Mouse (Mus musculus): ENCODE data around the gene Olfr557. TPM values are rescaled to one million over a fixed set of nuclear protein-coding genes. Genes with fewer than 3 reads are reported as not detected.

The Olfr557 gene
- polyA plus RNA-seq, 1 experiment = not detected

DNA sequence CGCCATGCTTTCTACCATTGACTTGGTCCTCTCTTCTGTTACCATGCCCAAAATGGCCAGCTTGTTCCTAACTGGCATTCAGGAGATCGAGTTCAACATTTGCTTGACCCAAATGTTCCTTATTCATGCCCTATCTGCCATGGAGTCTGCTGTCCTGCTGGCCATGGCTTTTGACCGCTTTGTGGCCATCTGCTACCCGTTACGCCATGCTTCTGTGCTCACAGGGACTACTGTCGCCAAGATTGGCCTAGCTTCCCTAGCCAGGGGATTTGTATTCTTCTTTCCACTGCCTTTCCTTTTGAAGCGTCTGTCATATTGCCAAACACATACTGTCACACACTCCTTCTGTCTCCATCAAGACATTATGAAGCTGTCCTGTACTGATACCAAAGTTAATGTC is 2.8 kb downstream of the Olfr557 start:
- TF ChIP-seq CTCF (conservative IDR thresholded peaks at IDR 0.05; ENCODE audit: insufficient read depth, insufficient read length, low read depth, low read length) (no peak), POLR2A (IDR thresholded peaks at IDR 0.05; ENCODE audit: low read depth, low read length) (no peak)
- Histone ChIP-seq H3K36me3 (ENCODE audit: control insufficient read depth, insufficient read depth, low read length) (no peaks in the 10 kb centered on the region), H3K4me3 (ENCODE audit: insufficient read depth, low read depth, low read length) (no peak overlapping the region), H3K27ac (ENCODE audit: insufficient read depth, low read depth, low read length) (no peak overlapping the region), H3K27me3 (replicated peaks; ENCODE audit: control insufficient read depth, insufficient read depth, low read length) (no peaks in the 10 kb centered on the region), H3K4me1 (ENCODE audit: control insufficient read depth, insufficient read depth, low read length) (no peaks in the 10 kb centered on the region)
- 85% methylated on average over 7 of the region's 7 CpGs for WGBS
- DNase-seq = no peak

DNA sequence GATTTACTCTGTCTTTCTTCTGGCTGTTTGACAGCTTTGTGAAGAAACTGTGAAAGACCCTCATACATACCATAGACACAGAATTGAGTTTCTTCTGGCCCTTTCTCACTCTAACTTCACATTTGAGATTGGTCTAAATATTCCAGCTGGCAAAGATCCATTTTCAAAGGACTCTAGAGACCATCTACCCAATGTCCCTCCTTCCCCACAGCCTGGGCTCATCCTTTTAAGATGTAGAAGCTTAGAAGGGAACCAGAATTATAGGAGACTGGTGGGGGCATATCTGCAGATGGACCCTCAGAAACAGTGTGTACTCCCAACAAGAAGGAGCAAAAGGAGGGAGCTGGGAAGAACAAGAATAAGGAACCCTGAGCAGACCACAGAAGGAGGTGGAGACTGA is 6.2 kb downstream of the Olfr557 start, which contains the start of gene Olfr558:
Gene Olfr558, plus strand, starts transcription at position 301 of the 400 bp plus-strand sequence.
- TF ChIP-seq POLR2A (IDR thresholded peaks at IDR 0.05; ENCODE audit: low read depth, low read length) = no peak
- no peak for TF ChIP-seq CTCF (conservative IDR thresholded peaks at IDR 0.05; ENCODE audit: insufficient read depth, insufficient read length, low read depth, low read length)
- H3K4me3 ChIP-seq (ENCODE audit: insufficient read depth, low read depth, low read length) = no peak within 1 kb of the TSS

DNA sequence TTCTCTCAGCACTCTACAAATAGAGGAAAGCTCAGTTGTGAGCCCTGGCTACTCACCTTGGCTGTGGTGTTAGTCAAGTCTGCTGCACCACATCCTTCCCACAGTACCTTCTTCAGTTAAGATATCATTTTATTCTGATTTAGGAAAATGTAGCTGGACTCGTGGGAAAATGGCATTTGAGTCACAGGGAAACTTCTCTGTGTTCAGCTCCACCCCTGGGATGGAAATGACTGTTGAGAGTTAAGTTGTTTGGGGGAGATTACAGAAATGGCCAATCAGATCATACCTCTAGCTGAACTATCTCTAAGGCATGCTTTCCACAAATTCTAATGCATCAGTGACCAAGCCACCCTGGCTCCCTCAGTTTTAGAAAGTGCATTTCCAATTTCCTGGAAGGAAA is 23.3 kb downstream of the Olfr557 start, which contains the start of gene Olfr33:
Gene Olfr33, minus strand, starts transcription at position 101 of the 400 bp plus-strand sequence.
- Histone ChIP-seq H3K36me3 (ENCODE audit: control insufficient read depth, insufficient read depth, low read length) (no peaks in the 10 kb centered on the region), H3K4me3 (ENCODE audit: insufficient read depth, low read depth, low read length) (no peak within 1 kb of the TSS), H3K4me1 (ENCODE audit: control insufficient read depth, insufficient read depth, low read length) (no peaks in the 10 kb centered on the region), H3K27me3 (replicated peaks; ENCODE audit: control insufficient read depth, insufficient read depth, low read length) (no peaks in the 10 kb centered on the region), H3K27ac (ENCODE audit: insufficient read depth, low read depth, low read length) (no peak within 1 kb of the TSS)
- 40% methylated on average over 1 of the region's 1 CpGs for WGBS
- DNase-seq = no peak
- TF ChIP-seq POLR2A (IDR thresholded peaks at IDR 0.05; ENCODE audit: low read depth, low read length) (no peak), CTCF (conservative IDR thresholded peaks at IDR 0.05; ENCODE audit: insufficient read depth, insufficient read length, low read depth, low read length) (no peak)

More for the DNA sequence above, 6.2 kb downstream of the Olfr557 start, which contains the start of gene Olfr558:
- no peaks in the 10 kb centered on the region for H3K27me3 ChIP-seq (replicated peaks; ENCODE audit: control insufficient read depth, insufficient read depth, low read length)
- no peak for DNase-seq
- H3K27ac ChIP-seq (ENCODE audit: insufficient read depth, low read depth, low read length) = no peak within 1 kb of the TSS
- no peaks in the 10 kb centered on the region for H3K36me3 ChIP-seq (ENCODE audit: control insufficient read depth, insufficient read depth, low read length)
- H3K4me1 ChIP-seq (ENCODE audit: control insufficient read depth, insufficient read depth, low read length) = no peaks in the 10 kb centered on the region

DNA sequence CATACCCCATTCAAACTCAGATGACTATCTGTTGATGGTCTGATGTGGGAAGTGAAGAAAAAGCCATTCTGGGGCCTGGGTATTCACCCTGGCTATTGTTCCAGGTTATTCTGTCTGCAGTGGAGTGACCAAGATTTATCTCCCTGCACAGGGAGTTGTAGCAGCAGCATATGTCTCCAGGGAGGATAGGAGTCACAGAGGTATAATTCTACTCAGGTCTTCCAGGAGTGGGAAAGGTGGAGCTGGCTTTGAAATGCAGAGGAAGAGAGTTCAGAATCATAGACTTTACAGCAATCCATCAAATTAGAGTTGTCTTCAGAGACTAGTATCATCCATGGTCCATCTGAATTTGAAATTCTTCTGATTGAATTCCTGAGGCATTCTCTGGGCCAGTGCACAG is 31.7 kb downstream of the Olfr557 start, which contains the start of gene Olfr559:
Gene Olfr559, minus strand, starts transcription at position 101 of the 400 bp plus-strand sequence.
- TF ChIP-seq POLR2A (IDR thresholded peaks at IDR 0.05; ENCODE audit: low read depth, low read length) = no peak
- no peak for TF ChIP-seq CTCF (conservative IDR thresholded peaks at IDR 0.05; ENCODE audit: insufficient read depth, insufficient read length, low read depth, low read length)
- DNase-seq = no peak
- H3K27me3 ChIP-seq (replicated peaks; ENCODE audit: control insufficient read depth, insufficient read depth, low read length) = no peaks in the 10 kb centered on the region
- H3K4me3 ChIP-seq (ENCODE audit: insufficient read depth, low read depth, low read length) = no peak within 1 kb of the TSS
- H3K27ac ChIP-seq (ENCODE audit: insufficient read depth, low read depth, low read length) = no peak within 1 kb of the TSS
- no peaks in the 10 kb centered on the region for H3K36me3 ChIP-seq (ENCODE audit: control insufficient read depth, insufficient read depth, low read length)
- H3K4me1 ChIP-seq (ENCODE audit: control insufficient read depth, insufficient read depth, low read length) = no peaks in the 10 kb centered on the region

DNA sequence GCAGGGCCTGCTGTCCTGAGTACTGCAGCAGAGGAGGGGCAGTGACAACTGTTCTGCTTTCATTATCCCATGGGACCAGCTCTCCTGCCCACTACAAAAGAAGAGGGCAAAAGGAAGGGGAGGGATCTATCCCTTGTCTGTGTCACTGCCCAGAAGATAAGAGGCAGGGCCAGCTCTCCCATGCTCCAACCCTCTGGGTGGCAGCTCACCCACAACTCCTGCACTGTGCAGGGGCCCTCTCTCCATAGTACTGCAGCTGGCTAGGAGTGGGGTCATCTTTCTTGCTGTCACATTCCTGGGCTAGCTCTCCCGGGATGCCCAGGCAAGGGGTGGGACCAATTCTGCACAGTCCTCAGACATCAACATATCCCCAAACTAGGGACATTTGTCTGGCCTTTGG is 38.1 kb downstream of the Olfr557 start:
- Histone ChIP-seq H3K27ac (ENCODE audit: insufficient read depth, low read depth, low read length) (no peak overlapping the region), H3K27me3 (replicated peaks; ENCODE audit: control insufficient read depth, insufficient read depth, low read length) (no peaks in the 10 kb centered on the region), H3K4me1 (ENCODE audit: control insufficient read depth, insufficient read depth, low read length) (no peaks in the 10 kb centered on the region), H3K4me3 (ENCODE audit: insufficient read depth, low read depth, low read length) (no peak overlapping the region), H3K36me3 (ENCODE audit: control insufficient read depth, insufficient read depth, low read length) (no peaks in the 10 kb centered on the region)
- no peak for TF ChIP-seq POLR2A (IDR thresholded peaks at IDR 0.05; ENCODE audit: low read depth, low read length)
- no peak for TF ChIP-seq CTCF (conservative IDR thresholded peaks at IDR 0.05; ENCODE audit: insufficient read depth, insufficient read length, low read depth, low read length)
- DNase-seq = no peak
- 19% methylated on average over 1 of the region's 1 CpGs for WGBS

DNA sequence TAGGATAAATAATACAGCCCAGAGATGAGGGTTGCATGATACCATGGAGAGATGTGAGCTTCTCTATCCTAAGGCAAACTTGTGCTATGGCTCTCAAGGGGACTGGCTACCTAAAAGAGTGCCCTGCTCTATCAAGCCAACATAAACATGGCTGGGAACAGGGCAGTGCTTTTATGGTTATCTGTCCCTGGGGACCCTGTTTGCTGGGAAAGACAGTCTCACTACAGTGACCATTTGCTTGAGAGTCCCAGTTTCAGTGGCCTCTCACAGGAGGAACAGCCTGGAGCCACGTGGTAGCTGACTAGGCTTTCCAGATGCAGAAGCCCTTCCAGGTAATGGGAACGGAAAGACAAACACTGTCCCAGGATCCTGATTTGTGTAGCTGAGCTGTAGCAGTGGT is 42.0 kb downstream of the Olfr557 start:
- no peak overlapping the region for H3K27ac ChIP-seq (ENCODE audit: insufficient read depth, low read depth, low read length)
- no peak for DNase-seq

More for the DNA sequence above, 42.0 kb downstream of the Olfr557 start:
- Histone ChIP-seq H3K27me3 (replicated peaks; ENCODE audit: control insufficient read depth, insufficient read depth, low read length) (no peaks in the 10 kb centered on the region), H3K4me1 (ENCODE audit: control insufficient read depth, insufficient read depth, low read length) (no peaks in the 10 kb centered on the region), H3K36me3 (ENCODE audit: control insufficient read depth, insufficient read depth, low read length) (no peaks in the 10 kb centered on the region), H3K4me3 (ENCODE audit: insufficient read depth, low read depth, low read length) (no peak overlapping the region)
- WGBS = 20% methylated on average over 2 of the region's 2 CpGs
- TF ChIP-seq POLR2A (IDR thresholded peaks at IDR 0.05; ENCODE audit: low read depth, low read length) (no peak), CTCF (conservative IDR thresholded peaks at IDR 0.05; ENCODE audit: insufficient read depth, insufficient read length, low read depth, low read length) (no peak)

Other genes starting within 250 kb of the Olfr557 start
- gene Olfr543, start 214.2 kb upstream of the Olfr557 start, polyA plus RNA-seq (2012; rRNA removed) = not detected in 2 replicates
- not detected in 2 replicates for gene Olfr544, start 207.6 kb upstream of the Olfr557 start, polyA plus RNA-seq (2012; rRNA removed)
- not detected in 2 replicates for gene Olfr545, start 196.3 kb upstream of the Olfr557 start, polyA plus RNA-seq (2012; rRNA removed)
- not detected in 2 replicates for gene Olfr547, start 161.2 kb upstream of the Olfr557 start, polyA plus RNA-seq (2012; rRNA removed)
- not detected in 2 replicates for gene Olfr548-ps1, start 155.0 kb upstream of the Olfr557 start, polyA plus RNA-seq (2012; rRNA removed)
- not detected in 2 replicates for gene Olfr549, start 146.0 kb upstream of the Olfr557 start, polyA plus RNA-seq (2012; rRNA removed)
- gene Trim21, start 130.4 kb upstream of the Olfr557 start, polyA plus RNA-seq (2012; rRNA removed) = 3.7 and 4.5 TPM in 2 replicates
- gene Olfr550, start 124.5 kb upstream of the Olfr557 start, polyA plus RNA-seq (2012; rRNA removed) = not detected in 2 replicates
- gene Olfr551, start 104.0 kb upstream of the Olfr557 start, polyA plus RNA-seq (2012; rRNA removed) = not detected in 2 replicates
- gene Olfr552, start 98.1 kb upstream of the Olfr557 start, polyA plus RNA-seq (2012; rRNA removed) = not detected in 2 replicates
- not detected in 2 replicates for gene Olfr553, start 77.7 kb upstream of the Olfr557 start, polyA plus RNA-seq (2012; rRNA removed)
- gene Olfr554, start 57.5 kb upstream of the Olfr557 start, polyA plus RNA-seq (2012; rRNA removed) = not detected in 2 replicates
- not detected in 2 replicates for gene Olfr555, start 37.1 kb upstream of the Olfr557 start, polyA plus RNA-seq (2012; rRNA removed)
- not detected in 2 replicates for gene Olfr556, start 31.0 kb upstream of the Olfr557 start, polyA plus RNA-seq (2012; rRNA removed)
- gene Trim68, start 8.6 kb upstream of the Olfr557 start, polyA plus RNA-seq (2012; rRNA removed) = 9.7 and 11.7 TPM in 2 replicates
- gene Olfr558, start 6.3 kb downstream of the Olfr557 start, polyA plus RNA-seq (2012; rRNA removed) = 1.9 and 2.6 TPM in 2 replicates
- gene Olfr33, start 23.2 kb downstream of the Olfr557 start, polyA plus RNA-seq (2012; rRNA removed) = not detected in 2 replicates
- gene Olfr559, start 31.6 kb downstream of the Olfr557 start, polyA plus RNA-seq (2012; rRNA removed) = not detected in 2 replicates
- gene Olfr560, start 63.5 kb downstream of the Olfr557 start, polyA plus RNA-seq (2012; rRNA removed) = not detected in 2 replicates
- 1.9 and 3.2 TPM in 2 replicates for gene Olfr78, start 63.6 kb downstream of the Olfr557 start, polyA plus RNA-seq (2012; rRNA removed)
- not detected in 2 replicates for gene Olfr561, start 75.3 kb downstream of the Olfr557 start, polyA plus RNA-seq (2012; rRNA removed)
- gene Olfr564, start 107.6 kb downstream of the Olfr557 start, polyA plus RNA-seq (2012; rRNA removed) = not detected in 2 replicates
- not detected in 2 replicates for gene Olfr566, start 162.9 kb downstream of the Olfr557 start, polyA plus RNA-seq (2012; rRNA removed)
- gene Olfr568, start 181.2 kb downstream of the Olfr557 start, polyA plus RNA-seq (2012; rRNA removed) = not detected in 2 replicates
- gene Olfr569, start 195.0 kb downstream of the Olfr557 start, polyA plus RNA-seq (2012; rRNA removed) = not detected in 2 replicates
- not detected in 2 replicates for gene Olfr570, start 198.7 kb downstream of the Olfr557 start, polyA plus RNA-seq (2012; rRNA removed)
- gene Olfr571, start 221.6 kb downstream of the Olfr557 start, polyA plus RNA-seq (2012; rRNA removed) = not detected in 2 replicates
- gene Olfr572, start 228.5 kb downstream of the Olfr557 start, polyA plus RNA-seq (2012; rRNA removed) = not detected in 2 replicates
- gene Olfr573-ps1, start 246.7 kb downstream of the Olfr557 start, polyA plus RNA-seq (2012; rRNA removed) = not detected in 2 replicates

All from kidney, adult 2 months (tissue).